Mouse (Mus musculus) intestine, embryonic 16.5 days (tissue): ENCODE measurements around the gene Jph3. TPM values are rescaled to one million over a fixed set of nuclear protein-coding genes. Genes with fewer than 3 reads are reported as not detected.
A peak's percentile ranks its signal among the peaks of the same experiment; 100 is the strongest.

Experiments used
- ATAC-seq: fragments of 200-750 bp; cut with Nextera tagmentation; 2 replicates; pipeline ENCODE4 v1.8.0; 2017; ENCODE audit warnings: moderate TSS enrichment, moderate library complexity
- H3K27ac ChIP-seq: fragments of 300-500 bp; sonication (generic); 2 replicates; pipeline ENCODE4 v1.5.1; 2014; ENCODE audit warnings: mild to moderate bottlenecking, low read length
- H3K27me3 ChIP-seq: fragments of 300-500 bp; sonication (generic); replicated peaks from 2 replicates; pipeline ENCODE4 v1.6.1; 2014; ENCODE audit warnings: low read length, control low read depth, mixed read lengths; ENCODE audit not compliant: control insufficient read depth, insufficient read depth
- H3K36me3 ChIP-seq: fragments of 300-500 bp; sonication (generic); 2 replicates; pipeline ENCODE4 v1.6.1; 2014; ENCODE audit warnings: low read length, control low read depth; ENCODE audit not compliant: control insufficient read depth, insufficient read depth
- H3K4me1 ChIP-seq: fragments of 300-500 bp; sonication (generic); 2 replicates; pipeline ENCODE4 v1.6.1; 2014; ENCODE audit warnings: low read length, control low read depth, mixed read lengths; ENCODE audit not compliant: control insufficient read depth, insufficient read depth
- H3K4me2 ChIP-seq: fragments of 300-500 bp; sonication (generic); 2 replicates; pipeline ENCODE4 v1.6.1; 2014; ENCODE audit warnings: low read depth, low read length, control low read depth
- H3K4me3 ChIP-seq: fragments of 300-500 bp; sonication (generic); 2 replicates; pipeline ENCODE4 v1.5.1; 2014; ENCODE audit warnings: mild to moderate bottlenecking, low read length
- H3K9ac ChIP-seq: fragments of 300-500 bp; sonication (generic); 2 replicates; pipeline ENCODE4 v1.6.1; 2014; ENCODE audit warnings: low read depth, low read length
- H3K9me3 ChIP-seq: fragments of 300-500 bp; sonication (generic); 2 replicates; pipeline ENCODE4 v1.6.1; 2016; ENCODE audit warnings: low read length, control low read depth; ENCODE audit not compliant: control insufficient read depth
- WGBS: fragments of 180-500 bp; shearing (Covaris S2); extraction: QIAGEN DNeasy Blood & Tissue Kit; methylation state at CpG from one replicate; pipeline ENCODE4 v1.1.7; 2014; 5-methylcytosine and 5-hydroxymethylcytosine counted together
- polyA plus RNA-seq: library from polyadenylated mRNA; unstranded; fragments of >200 nt; fragmentation: Nextera tagmentation; extraction: Ambion mirVana; gene quantifications from 2 replicates; pipeline ENCODE4 v1.2.1, GENCODE M21; 2015

The Jph3 gene
- polyA plus RNA-seq, 1 experiment from 2014 or later = 2.8 TPM

- H3K4me2 ChIP-seq = peak overlapping the region; percentile 33
- H3K9ac ChIP-seq = no peak overlapping the region; the same call in 1 of the 2 replicates
- no peaks in the 10 kb centered on the region for H3K36me3 ChIP-seq
- 5% methylated on average over 16 of the region's 17 CpGs for WGBS
- peak; percentile 55 for ATAC-seq
- no peaks in the 10 kb centered on the region for H3K27me3 ChIP-seq
- H3K9me3 ChIP-seq = no peaks in the 10 kb centered on the region
- H3K27ac ChIP-seq = no peak overlapping the region
- H3K4me1 ChIP-seq = peaks cover 8% of the 10 kb centered on the region; the same call in 1 of the 2 replicates
- H3K4me3 ChIP-seq = peak overlapping the region; percentile 9
Observed at GRCm38 (mm10) chr8:121697735-121698614, 31.4 kb upstream of the Jph3 start.

GRCm38 (mm10) chr8:121698615-121699101 is 30.8 kb upstream of the Jph3 start:
- Histone ChIP-seq H3K9me3 (no peaks in the 10 kb centered on the region), H3K4me1 (peaks cover 8% of the 10 kb centered on the region; the same call in 1 of the 2 replicates), H3K36me3 (no peaks in the 10 kb centered on the region), H3K27ac (no peak overlapping the region), H3K4me2 (peak overlapping the region; percentile 33), H3K9ac (no peak overlapping the region; the same call in 1 of the 2 replicates), H3K27me3 (no peaks in the 10 kb centered on the region), H3K4me3 (peak overlapping the region; percentile 9)
- 0 out of 2 replicates have a peak, but pooled peaks have one; percentile 21 for ATAC-seq
- 9% methylated on average over 9 of the region's 9 CpGs for WGBS

GRCm38 (mm10) chr8:121699936-121700335 is 29.5 kb upstream of the Jph3 start:
- H3K9ac ChIP-seq = no peak overlapping the region

GRCm38 (mm10) chr8:121705174-121705573 is 24.2 kb upstream of the Jph3 start:
- H3K9ac ChIP-seq = no peak overlapping the region
- no peaks in the 10 kb centered on the region for H3K4me1 ChIP-seq
- no peaks in the 10 kb centered on the region for H3K9me3 ChIP-seq
- H3K27ac ChIP-seq = no peak overlapping the region
- no peak overlapping the region for H3K4me2 ChIP-seq
- H3K4me3 ChIP-seq = no peak overlapping the region
- H3K36me3 ChIP-seq = no peaks in the 10 kb centered on the region
- no peaks in the 10 kb centered on the region; the same call in 1 of the 2 replicates for H3K27me3 ChIP-seq
- ATAC-seq = no peak
- 58% methylated on average over 3 of the region's 3 CpGs for WGBS

More at GRCm38 (mm10) chr8:121699936-121700335, 29.5 kb upstream of the Jph3 start:
- Histone ChIP-seq H3K36me3 (no peaks in the 10 kb centered on the region), H3K27me3 (no peaks in the 10 kb centered on the region; the same call in 1 of the 2 replicates), H3K4me1 (peaks cover 8% of the 10 kb centered on the region; the same call in 1 of the 2 replicates), H3K4me3 (no peak overlapping the region), H3K9me3 (no peaks in the 10 kb centered on the region), H3K4me2 (no peak overlapping the region), H3K27ac (no peak overlapping the region)
- 78% methylated on average over 2 of the region's 2 CpGs for WGBS
- no peak for ATAC-seq

GRCm38 (mm10) chr8:121706956-121707355 is 22.5 kb upstream of the Jph3 start:
- no peak overlapping the region for H3K4me2 ChIP-seq
- H3K4me1 ChIP-seq = no peaks in the 10 kb centered on the region
- no peak overlapping the region for H3K9ac ChIP-seq
- no peaks in the 10 kb centered on the region; the same call in 1 of the 2 replicates for H3K27me3 ChIP-seq
- ATAC-seq = no peak
- no peaks in the 10 kb centered on the region for H3K9me3 ChIP-seq
- H3K27ac ChIP-seq = no peak overlapping the region
- H3K4me3 ChIP-seq = no peak overlapping the region
- H3K36me3 ChIP-seq = no peaks in the 10 kb centered on the region
- 81% methylated on average over 11 of the region's 11 CpGs for WGBS

GRCm38 (mm10) chr8:121708406-121708805 is 21.0 kb upstream of the Jph3 start:
- Histone ChIP-seq H3K36me3 (no peaks in the 10 kb centered on the region), H3K9ac (no peak overlapping the region), H3K4me3 (no peak overlapping the region), H3K27ac (no peak overlapping the region), H3K27me3 (no peaks in the 10 kb centered on the region; the same call in 1 of the 2 replicates), H3K4me1 (no peaks in the 10 kb centered on the region), H3K9me3 (no peaks in the 10 kb centered on the region), H3K4me2 (no peak overlapping the region)
- WGBS = 67% methylated on average over 6 of the region's 6 CpGs
- ATAC-seq = no peak

- WGBS = 46% methylated on average over 14 of the region's 14 CpGs
- H3K27me3 ChIP-seq = 0 out of 2 replicates have a peak, but pooled peaks cover 4% of the 10 kb centered on the region
- H3K4me3 ChIP-seq = no peak overlapping the region
- H3K4me1 ChIP-seq = no peaks in the 10 kb centered on the region
- no peak overlapping the region for H3K4me2 ChIP-seq
- no peak overlapping the region for H3K27ac ChIP-seq
- H3K9me3 ChIP-seq = no peaks in the 10 kb centered on the region
- H3K9ac ChIP-seq = no peak overlapping the region
- ATAC-seq = no peak
- no peaks in the 10 kb centered on the region for H3K36me3 ChIP-seq
Observed at GRCm38 (mm10) chr8:121717502-121717901, 11.9 kb upstream of the Jph3 start.

- H3K36me3 ChIP-seq = no peaks in the 10 kb centered on the region
- 0 out of 2 replicates have a peak, but pooled peaks cover 4% of the 10 kb centered on the region for H3K27me3 ChIP-seq
- no peaks in the 10 kb centered on the region for H3K9me3 ChIP-seq
- H3K4me3 ChIP-seq = no peak overlapping the region
- H3K27ac ChIP-seq = no peak overlapping the region
- 23% methylated on average over 12 of the region's 12 CpGs for WGBS
- no peak overlapping the region for H3K4me2 ChIP-seq
- no peak overlapping the region for H3K9ac ChIP-seq
- ATAC-seq = peak; percentile 58
- H3K4me1 ChIP-seq = no peaks in the 10 kb centered on the region
Observed at GRCm38 (mm10) chr8:121717982-121718425, 11.4 kb upstream of the Jph3 start.

GRCm38 (mm10) chr8:121718925-121719324 is 10.5 kb upstream of the Jph3 start:
- no peaks in the 10 kb centered on the region for H3K9me3 ChIP-seq

More at GRCm38 (mm10) chr8:121718925-121719324, 10.5 kb upstream of the Jph3 start:
- 53% methylated on average over 6 of the region's 6 CpGs for WGBS
- Histone ChIP-seq H3K9ac (no peak overlapping the region), H3K27ac (no peak overlapping the region), H3K4me1 (no peaks in the 10 kb centered on the region), H3K36me3 (no peaks in the 10 kb centered on the region), H3K4me2 (no peak overlapping the region), H3K4me3 (no peak overlapping the region), H3K27me3 (0 out of 2 replicates have a peak, but pooled peaks cover 4% of the 10 kb centered on the region)
- ATAC-seq = no peak
